Mouse (Mus musculus) lung, embryonic 16.5 days (tissue): Measurements from ENCODE around the gene Ryr2. TPM values are rescaled to one million over a fixed set of nuclear protein-coding genes. Genes with fewer than 3 reads are reported as not detected.
A peak's percentile ranks its signal among the peaks of the same experiment; 100 is the strongest.
"Not testable (repeated sequence)": the region's sequence is repeated elsewhere in the genome, so short reads cannot be mapped to it uniquely, and the experiment has no call there.

ENCODE experiments used
- ATAC-seq: fragments of 200-750 bp; cut with Nextera tagmentation; 2 replicates; pipeline ENCODE4 v1.8.0; 2017; ENCODE audit warnings: low read depth, mild to moderate bottlenecking, moderate library complexity
- H3K27ac ChIP-seq: fragments of 300-500 bp; sonication (generic); 2 replicates; pipeline ENCODE4 v1.5.1; 2014; ENCODE audit warnings: mild to moderate bottlenecking, control low read depth, low read length
- H3K27me3 ChIP-seq: fragments of 300-500 bp; sonication (generic); 2 replicates; pipeline ENCODE4 v1.6.1; 2014; ENCODE audit warnings: low read depth, low read length, mixed read lengths; ENCODE audit not compliant: control insufficient read depth, insufficient read depth
- H3K36me3 ChIP-seq: fragments of 300-500 bp; sonication (generic); 2 replicates; pipeline ENCODE4 v1.6.1; 2014; ENCODE audit warnings: low read length; ENCODE audit not compliant: control insufficient read depth, insufficient read depth
- H3K4me1 ChIP-seq: fragments of 300-500 bp; sonication (generic); replicated peaks from 2 replicates; pipeline ENCODE4 v1.6.1; 2014; ENCODE audit warnings: low read length, mixed read lengths; ENCODE audit not compliant: control insufficient read depth, insufficient read depth
- H3K4me2 ChIP-seq: fragments of 300-500 bp; sonication (generic); 2 replicates; pipeline ENCODE4 v1.6.1; 2014; ENCODE audit warnings: low read depth, low read length, control low read depth
- H3K4me3 ChIP-seq: fragments of 300-500 bp; sonication (generic); 2 replicates; pipeline ENCODE4 v1.5.1; 2014; ENCODE audit warnings: mild to moderate bottlenecking, low read length, control low read depth
- H3K9ac ChIP-seq: fragments of 300-500 bp; sonication (generic); 2 replicates; pipeline ENCODE4 v1.6.1; 2014; ENCODE audit warnings: low read length, control low read depth
- H3K9me3 ChIP-seq: fragments of 300-500 bp; sonication (generic); 2 replicates; pipeline ENCODE4 v1.6.1; 2016; ENCODE audit warnings: low read length; ENCODE audit not compliant: control insufficient read depth
- WGBS: fragments of 180-500 bp; shearing (Covaris S2); extraction: QIAGEN DNeasy Blood & Tissue Kit; methylation state at CpG from one replicate; pipeline ENCODE4 v1.1.7; 2014; 5-methylcytosine and 5-hydroxymethylcytosine counted together
- polyA plus RNA-seq: library from polyadenylated mRNA; unstranded; fragments of >200 nt; fragmentation: Nextera tagmentation; extraction: Ambion mirVana; gene quantifications from 2 replicates; pipeline ENCODE4 v1.2.1, GENCODE M21; 2015

The Ryr2 gene
- 1.5 and 1.6 TPM in 2 replicates for polyA plus RNA-seq

- no peak within 1 kb of the TSS for H3K27ac ChIP-seq
- peak within 1 kb of the TSS; percentile 64 for H3K9ac ChIP-seq
- peak; percentile 90 for ATAC-seq
- no peaks in the 10 kb centered on the region for H3K9me3 ChIP-seq
- H3K4me2 ChIP-seq: peak within 1 kb of the TSS; percentile 92
- H3K36me3 ChIP-seq: no peaks in the 10 kb centered on the region
- H3K4me3 ChIP-seq: peak within 1 kb of the TSS; percentile 59
- H3K27me3 ChIP-seq: peaks cover 21% of the 10 kb centered on the region
- peaks cover 5% of the 10 kb centered on the region; the same call in 1 of the 2 replicates for H3K4me1 ChIP-seq
- 11% methylated on average over 46 of the region's 64 CpGs for WGBS
Measured at GRCm38 (mm10) chr13:12106662-12107632, at the start of gene Ryr2. Gene Ryr2, minus strand, starts transcription at chr13:12106945.

DNA sequence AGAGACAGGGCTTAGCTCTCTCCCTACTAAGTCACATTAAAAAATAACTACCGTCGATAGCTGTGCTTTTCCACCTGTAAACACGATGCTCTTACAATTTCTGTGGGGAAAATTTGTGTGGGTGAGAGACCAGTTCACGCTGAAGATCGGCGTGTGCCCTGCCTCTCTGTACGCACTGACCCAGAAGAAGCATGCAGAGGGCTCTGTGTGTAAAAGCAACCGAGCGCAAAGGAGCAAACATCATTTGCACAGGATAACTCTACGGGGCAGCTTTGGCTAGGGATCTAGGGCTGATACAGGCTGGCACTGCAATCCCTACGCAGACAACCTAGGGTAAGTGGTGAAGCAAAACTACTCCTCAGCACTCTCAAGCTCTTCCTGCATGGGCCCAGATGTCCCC, 47.2 kb upstream of the Ryr2 start:
- no peaks in the 10 kb centered on the region for H3K36me3 ChIP-seq
- 69% methylated on average over 11 of the region's 11 CpGs for WGBS
- H3K4me2 ChIP-seq: no peak overlapping the region
- no peak overlapping the region for H3K27ac ChIP-seq
- no peaks in the 10 kb centered on the region for H3K27me3 ChIP-seq
- no peak overlapping the region for H3K4me3 ChIP-seq
- H3K4me1 ChIP-seq: no peaks in the 10 kb centered on the region
- H3K9ac ChIP-seq: no peak overlapping the region
- H3K9me3 ChIP-seq: no peaks in the 10 kb centered on the region
- no peak for ATAC-seq

- 0 out of 2 replicates have a peak, but pooled peaks have one; percentile 41 for ATAC-seq
- no peaks in the 10 kb centered on the region for H3K27me3 ChIP-seq
- no peaks in the 10 kb centered on the region for H3K9me3 ChIP-seq
- H3K4me1 ChIP-seq: no peaks in the 10 kb centered on the region
- H3K27ac ChIP-seq: no peak overlapping the region
- no peak overlapping the region for H3K9ac ChIP-seq
- H3K36me3 ChIP-seq: no peaks in the 10 kb centered on the region
- H3K4me3 ChIP-seq: no peak overlapping the region
- no peak overlapping the region for H3K4me2 ChIP-seq
- WGBS: 50% methylated on average over 6 of the region's 6 CpGs
Measured at GRCm38 (mm10) chr13:12146918-12147507, 40.3 kb upstream of the Ryr2 start.

DNA sequence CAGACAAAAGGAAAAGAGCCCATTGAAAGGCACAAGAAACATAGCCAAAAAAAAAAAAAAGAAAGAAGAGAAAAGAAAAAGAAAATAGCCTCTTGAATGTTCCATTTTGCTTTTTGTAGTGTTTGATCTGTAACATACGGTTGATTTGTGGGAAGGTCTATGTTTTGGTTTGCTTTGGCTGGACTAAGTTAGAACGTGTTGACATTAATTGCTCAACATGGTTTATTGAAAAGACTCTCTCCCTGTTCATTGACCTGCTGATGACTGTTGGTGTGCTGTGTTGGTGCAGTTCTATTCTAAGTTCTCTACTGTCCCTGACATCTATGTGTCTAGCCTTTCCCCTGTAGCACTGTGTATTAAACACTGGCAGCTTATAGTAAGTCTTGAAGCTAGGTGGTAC, 39.7 kb upstream of the Ryr2 start:
- no peak for ATAC-seq
- no peak overlapping the region for H3K27ac ChIP-seq
- WGBS: 67% methylated on average over 2 of the region's 2 CpGs

GRCm38 (mm10) chr13:12143347-12143746, 36.6 kb upstream of the Ryr2 start:
- Histone ChIP-seq H3K27me3 (no peaks in the 10 kb centered on the region), H3K9ac (no peak overlapping the region), H3K36me3 (no peaks in the 10 kb centered on the region), H3K9me3 (no peaks in the 10 kb centered on the region), H3K4me1 (no peaks in the 10 kb centered on the region), H3K4me3 (no peak overlapping the region), H3K4me2 (no peak overlapping the region), H3K27ac (no peak overlapping the region)
- 81% methylated on average over 5 of the region's 5 CpGs for WGBS
- no peak for ATAC-seq

More for the DNA sequence above, 39.7 kb upstream of the Ryr2 start:
- Histone ChIP-seq H3K27me3 (no peaks in the 10 kb centered on the region), H3K4me2 (no peak overlapping the region), H3K4me1 (no peaks in the 10 kb centered on the region), H3K9me3 (no peaks in the 10 kb centered on the region), H3K4me3 (no peak overlapping the region), H3K36me3 (no peaks in the 10 kb centered on the region), H3K9ac (no peak overlapping the region)

GRCm38 (mm10) chr13:12136461-12136860, 29.7 kb upstream of the Ryr2 start:
- H3K4me1 ChIP-seq, H3K9ac ChIP-seq, H3K27ac ChIP-seq, H3K4me3 ChIP-seq, H3K9me3 ChIP-seq, H3K27me3 ChIP-seq, H3K4me2 ChIP-seq, H3K36me3 ChIP-seq, ATAC-seq: not testable (repeated sequence)
- WGBS: 80% methylated on average over 10 of the region's 10 CpGs

DNA sequence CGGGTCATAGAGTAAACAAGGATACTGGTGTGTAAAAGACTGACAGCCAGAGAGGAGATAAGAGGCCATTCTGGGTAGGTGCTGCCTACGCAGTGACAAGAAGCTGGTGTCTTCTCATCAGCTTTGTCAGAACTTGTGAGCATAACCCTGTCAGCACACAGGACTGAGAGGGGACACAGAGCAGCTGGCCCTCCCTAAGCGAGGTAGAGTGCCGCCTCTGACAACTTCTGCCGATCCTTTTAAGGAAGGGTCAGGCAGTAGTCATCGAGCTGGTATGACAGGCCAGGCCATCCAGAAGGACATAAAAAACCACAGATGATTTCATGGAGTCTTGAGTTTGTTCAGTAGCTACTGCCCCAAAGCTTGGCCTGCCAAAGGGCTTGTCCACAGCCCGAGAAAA, 26.8 kb upstream of the Ryr2 start:
- ATAC-seq: peak; percentile 85
- Histone ChIP-seq H3K27ac (no peak overlapping the region), H3K9me3 (no peaks in the 10 kb centered on the region), H3K4me3 (no peak overlapping the region), H3K4me1 (no peaks in the 10 kb centered on the region), H3K27me3 (no peaks in the 10 kb centered on the region), H3K4me2 (no peak overlapping the region), H3K9ac (no peak overlapping the region), H3K36me3 (no peaks in the 10 kb centered on the region)
- WGBS: 22% methylated on average over 7 of the region's 7 CpGs

DNA sequence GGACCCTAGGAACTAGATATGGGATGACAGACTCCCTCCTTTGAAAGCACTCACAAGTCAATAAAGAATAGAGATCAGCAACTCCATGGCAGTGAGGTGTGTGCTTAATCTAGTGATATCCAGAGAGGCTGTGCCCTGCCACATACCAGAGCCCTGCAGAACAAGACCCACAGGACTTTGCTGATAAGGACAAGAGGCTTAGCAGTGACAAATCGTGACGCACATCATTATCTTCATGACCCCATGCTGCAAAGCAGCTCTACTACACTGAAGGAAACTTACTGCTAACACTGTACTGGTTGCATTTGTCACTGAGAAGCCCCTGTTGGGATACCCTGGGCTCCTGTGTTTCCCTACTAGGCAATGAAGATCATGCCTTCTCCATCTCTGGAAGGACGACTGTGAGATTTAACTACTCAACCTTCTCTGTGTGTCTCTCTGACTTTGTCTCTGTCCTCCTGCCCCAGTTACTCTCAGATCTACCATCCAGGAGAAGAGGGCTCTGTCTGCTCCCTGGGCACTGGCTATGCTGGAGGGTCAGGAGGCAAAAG, 25.5 kb upstream of the Ryr2 start:
- Histone ChIP-seq H3K4me3 (no peak overlapping the region), H3K4me2 (no peak overlapping the region), H3K4me1 (no peaks in the 10 kb centered on the region), H3K36me3 (no peaks in the 10 kb centered on the region), H3K9ac (no peak overlapping the region), H3K27me3 (no peaks in the 10 kb centered on the region), H3K27ac (no peak overlapping the region), H3K9me3 (no peaks in the 10 kb centered on the region)
- WGBS: 45% methylated on average over 3 of the region's 3 CpGs
- ATAC-seq: no peak

DNA sequence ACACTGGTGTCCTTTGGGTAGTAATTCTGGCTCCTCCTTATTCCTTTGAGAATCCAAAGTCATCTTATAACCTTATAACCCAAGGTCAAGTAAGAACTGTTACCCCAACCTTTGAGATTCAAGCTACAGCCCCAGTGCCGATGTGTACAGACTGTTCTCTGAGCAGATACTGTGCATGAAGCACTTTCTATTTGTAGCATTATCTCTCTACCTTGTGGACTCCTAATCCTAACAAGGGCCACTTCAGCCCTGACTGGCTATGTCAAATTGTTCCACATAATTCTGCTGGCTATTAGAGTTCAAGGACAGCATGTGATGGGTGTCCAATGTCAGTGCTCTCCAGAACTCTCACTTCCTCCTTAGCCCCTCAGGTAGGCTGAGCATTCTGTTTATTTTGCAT, 22.4 kb upstream of the Ryr2 start:
- 80% methylated on average over 1 of the region's 1 CpGs for WGBS
- H3K4me2 ChIP-seq: no peak overlapping the region
- no peaks in the 10 kb centered on the region for H3K36me3 ChIP-seq
- no peak overlapping the region for H3K9ac ChIP-seq
- H3K4me1 ChIP-seq: no peaks in the 10 kb centered on the region
- H3K4me3 ChIP-seq: no peak overlapping the region
- no peaks in the 10 kb centered on the region for H3K27me3 ChIP-seq
- no peak overlapping the region for H3K27ac ChIP-seq
- H3K9me3 ChIP-seq: no peaks in the 10 kb centered on the region
- ATAC-seq: no peak
